Mouse (Mus musculus): ENCODE results near the gene Eef1b2. TPM values are rescaled to one million over a fixed set of nuclear protein-coding genes. Genes with fewer than 3 reads are reported as not detected.

Eef1b2 gene
- polyA plus RNA-seq, 1 experiment, result 1,453 TPM

Small RNA genes within 50 kb of the gene (microRNA-seq; reads per million reads assigned to microRNA genes)
- not detected for gene Gm24557 (ENCODE audit: borderline microRNAs expressed)
- gene Gm27512 (ENCODE audit: borderline microRNAs expressed), result not detected

Other genes with a start within 250 kb of the Eef1b2 start
- gene Ino80d, start 62.2 kb upstream of the Eef1b2 start, polyA plus RNA-seq (2012; fragmentation: generic; extraction: Trizol), result 2.1 TPM
- 44.8 TPM for gene Ndufs1, start within 50 bp of the Eef1b2 start, polyA plus RNA-seq (2012; fragmentation: generic; extraction: Trizol)
- gene Gpr1, start 37.7 kb downstream of the Eef1b2 start, polyA plus RNA-seq (2012; fragmentation: generic; extraction: Trizol), result not detected
- gene Zdbf2, start 96.4 kb downstream of the Eef1b2 start, polyA plus RNA-seq (2012; fragmentation: generic; extraction: Trizol), result not detected